Mouse (Mus musculus) layer of hippocampus, postnatal 14 days (tissue): ENCODE measurements at regions not wholly inside any gene's neighbourhood (a gene's known extent, or its start where the extent isn't known, plus 50 kb on each side); places are given as distances from the start of the nearest gene placed in this dataset.

Source experiments
- DNase-seq, 2 experiments: peaks; one replicate each; pipeline ENCODE4 v3.0.0; 2021 to 2022; ENCODE audit warnings: low spot score in 2 of 2, mixed read lengths in 1 of 2

- no peak for DNase-seq
These were observed 258.3 kb downstream of the Tgfb2 start for GRCm38 (mm10) chr1:186447521-186447920.

GRCm38 (mm10) chr1:186444701-186445131 is 261.1 kb downstream of the Tgfb2 start:
- no peak for DNase-seq

- DNase-seq, result no peak
These were observed 263.6 kb downstream of the Tgfb2 start for GRCm38 (mm10) chr1:186442160-186442559.

- no peak for DNase-seq
These were observed 270.3 kb downstream of the Tgfb2 start for GRCm38 (mm10) chr1:186435336-186435972.

- no peak for DNase-seq
These were observed 271.0 kb downstream of the Tgfb2 start for GRCm38 (mm10) chr1:186434782-186435181.

- DNase-seq, result no peak
These were observed 271.8 kb downstream of the Tgfb2 start for GRCm38 (mm10) chr1:186434007-186434406.

- peak; percentile 28 to 52 for DNase-seq
These were observed 272.6 kb downstream of the Tgfb2 start for GRCm38 (mm10) chr1:186433169-186433665.

GRCm38 (mm10) chr1:186425421-186425820 is 280.4 kb downstream of the Tgfb2 start:
- no peak for DNase-seq

GRCm38 (mm10) chr1:186424084-186424483 is 281.7 kb downstream of the Tgfb2 start:
- no peak for DNase-seq

GRCm38 (mm10) chr1:186417101-186417500 is 288.7 kb downstream of the Tgfb2 start:
- no peak for DNase-seq

GRCm38 (mm10) chr1:186415321-186415720 is 290.5 kb downstream of the Tgfb2 start:
- no peak for DNase-seq

- no peak for DNase-seq
These were observed 291.9 kb downstream of the Tgfb2 start for GRCm38 (mm10) chr1:186413886-186414245.

GRCm38 (mm10) chr1:186413064-186413885 is 292.5 kb downstream of the Tgfb2 start:
- peak; percentile 35 to 38 for DNase-seq

GRCm38 (mm10) chr1:186412296-186412695 is 293.5 kb downstream of the Tgfb2 start:
- DNase-seq, result no peak

GRCm38 (mm10) chr1:186408986-186409441 is 291.9 kb upstream of the Lyplal1 start:
- DNase-seq, result no peak

GRCm38 (mm10) chr1:186407656-186408055 is 290.5 kb upstream of the Lyplal1 start:
- DNase-seq, result no peak

GRCm38 (mm10) chr1:186405693-186406092 is 288.6 kb upstream of the Lyplal1 start:
- no peak for DNase-seq

GRCm38 (mm10) chr1:186399762-186400161 is 282.7 kb upstream of the Lyplal1 start:
- DNase-seq, result no peak

GRCm38 (mm10) chr1:186393005-186393404 is 275.9 kb upstream of the Lyplal1 start:
- DNase-seq, result no peak

GRCm38 (mm10) chr1:186384440-186384839 is 267.3 kb upstream of the Lyplal1 start:
- no peak for DNase-seq

GRCm38 (mm10) chr1:186383453-186383852 is 266.3 kb upstream of the Lyplal1 start:
- DNase-seq, result no peak

GRCm38 (mm10) chr1:186383006-186383405 is 265.9 kb upstream of the Lyplal1 start:
- no peak for DNase-seq
